Mouse (Mus musculus) adrenal gland, adult 18-20 months (tissue): Measurements from ENCODE around the gene Fam19a5. TPM values are rescaled to one million over a fixed set of nuclear protein-coding genes. Genes with fewer than 3 reads are reported as not detected.

Source experiments
- DNase-seq, 2 experiments: peaks; one replicate each; pipeline ENCODE4 v3.0.0; 2021 to 2022; ENCODE audit warnings: low spot score in 2 of 2
- long read RNA-seq, 2 experiments: library from polyadenylated mRNA; stranded (forward); transcript quantifications; one replicate each; pipeline ENCODE4 v2.0.0; 2021
- total RNA-seq, 2 experiments: library from RNA; stranded (reverse); gene quantifications; 1 replicate in 1 of 2; 2 replicates in 1 of 2; pipeline ENCODE4 v1.2.3; 2021

Gene Fam19a5
- total RNA-seq, result 10 to 100 TPM in 1 of 2 experiments, 1 to 10 TPM in 1; 4.6 to 15.9 TPM
- long read RNA-seq, experiment 1, partial matches to known transcripts, result 0 of 2 reads
- long read RNA-seq, experiment 1, other reads (novel, unspliced or antisense), result 0 of 2 reads
- long read RNA-seq, experiment 2, partial matches to known transcripts, result 1 of 6 reads
- long read RNA-seq, experiment 2, other reads (novel, unspliced or antisense), result 2 of 6 reads

GRCm38 (mm10) chr15:87543599-87544338, at the start of gene Fam19a5:
Gene Fam19a5 (plus strand): TSS chr15:87544299.
- no peak for DNase-seq

- no peak for DNase-seq
These were observed 42.4 kb upstream of the Fam19a5 start for GRCm38 (mm10) chr15:87501737-87502136.

- DNase-seq, result no peak
These were observed 36.8 kb upstream of the Fam19a5 start for GRCm38 (mm10) chr15:87507349-87507748.

- DNase-seq, result no peak
These were observed 33.2 kb upstream of the Fam19a5 start for GRCm38 (mm10) chr15:87510886-87511285.

GRCm38 (mm10) chr15:87518161-87518560, 25.9 kb upstream of the Fam19a5 start:
- DNase-seq, result no peak

- DNase-seq, result no peak
These were observed 14.8 kb upstream of the Fam19a5 start for GRCm38 (mm10) chr15:87529271-87529670.

GRCm38 (mm10) chr15:87541656-87542055, 2.4 kb upstream of the Fam19a5 start:
- DNase-seq, result no peak

- no peak for DNase-seq
These were observed 466 bp downstream of the Fam19a5 start for GRCm38 (mm10) chr15:87544401-87545129.

- DNase-seq, result no peak
These were observed 1.1 kb downstream of the Fam19a5 start for GRCm38 (mm10) chr15:87545130-87545642.

GRCm38 (mm10) chr15:87545731-87546360, 1.7 kb downstream of the Fam19a5 start:
- DNase-seq, result no peak

- DNase-seq, result no peak
These were observed 2.9 kb downstream of the Fam19a5 start for GRCm38 (mm10) chr15:87547022-87547421.

GRCm38 (mm10) chr15:87549724-87550123, 5.6 kb downstream of the Fam19a5 start:
- no peak for DNase-seq

GRCm38 (mm10) chr15:87550756-87551155, 6.7 kb downstream of the Fam19a5 start:
- no peak for DNase-seq

- no peak for DNase-seq
These were observed 7.5 kb downstream of the Fam19a5 start for GRCm38 (mm10) chr15:87551556-87551955.

- DNase-seq, result no peak
These were observed 11.7 kb downstream of the Fam19a5 start for GRCm38 (mm10) chr15:87555811-87556210.

- DNase-seq, result no peak
These were observed 20.2 kb downstream of the Fam19a5 start for GRCm38 (mm10) chr15:87564331-87564730.

GRCm38 (mm10) chr15:87566040-87566929, 22.2 kb downstream of the Fam19a5 start:
- no peak for DNase-seq

- DNase-seq, result no peak
These were observed 26.1 kb downstream of the Fam19a5 start for GRCm38 (mm10) chr15:87570182-87570581.

GRCm38 (mm10) chr15:87579861-87580260, 35.8 kb downstream of the Fam19a5 start:
- no peak for DNase-seq

- DNase-seq, result no peak
These were observed 40.0 kb downstream of the Fam19a5 start for GRCm38 (mm10) chr15:87583921-87584621.
